Mouse (Mus musculus) frontal cortex, adult 2 months (tissue): ENCODE data around the gene Tmem247. TPM values are rescaled to one million over a fixed set of nuclear protein-coding genes. Genes with fewer than 3 reads are reported as not detected.

Experiments
- DNase-seq, 2 experiments: peaks; one replicate each; pipeline ENCODE4 v3.0.0; 2022; ENCODE audit warnings: low spot score in 1 of 2; ENCODE audit errors: extremely low spot score in 1 of 2
- polyA plus RNA-seq: library from polyadenylated mRNA; depleted of rRNA; stranded (reverse); fragments of >200 nt; gene quantifications from 2 replicates; pipeline ENCODE4 v1.2.3, GENCODE M21; 2012

Tmem247 gene
- polyA plus RNA-seq, 1 experiment: not detected

- DNase-seq: no peak
Observed at GRCm38 (mm10) chr17:86911261-86911660, 5.9 kb upstream of the Tmem247 start.

GRCm38 (mm10) chr17:86913003-86913607, 4.0 kb upstream of the Tmem247 start:
- DNase-seq: peak in 1 of 2 experiments; percentile 53

DNA sequence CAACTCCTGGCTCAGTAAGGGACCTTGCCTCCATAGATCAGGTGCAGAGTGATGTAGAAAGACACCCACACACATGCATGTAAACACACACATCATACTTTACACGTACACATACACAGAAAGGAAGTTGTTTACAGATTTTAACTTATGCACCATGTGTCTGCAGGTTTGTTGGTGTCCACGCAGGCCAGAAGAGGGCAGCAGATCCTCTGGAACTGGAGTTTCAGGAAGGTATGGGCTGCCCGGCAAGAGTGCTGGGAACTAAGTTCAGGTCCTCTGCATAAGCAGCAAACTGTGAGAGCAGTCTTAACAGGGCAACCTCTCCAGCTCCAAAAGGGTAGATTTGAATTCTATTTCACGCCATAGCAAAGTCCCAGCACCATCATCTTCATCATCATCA, 1.6 kb upstream of the Tmem247 start:
- DNase-seq: no peak

DNA sequence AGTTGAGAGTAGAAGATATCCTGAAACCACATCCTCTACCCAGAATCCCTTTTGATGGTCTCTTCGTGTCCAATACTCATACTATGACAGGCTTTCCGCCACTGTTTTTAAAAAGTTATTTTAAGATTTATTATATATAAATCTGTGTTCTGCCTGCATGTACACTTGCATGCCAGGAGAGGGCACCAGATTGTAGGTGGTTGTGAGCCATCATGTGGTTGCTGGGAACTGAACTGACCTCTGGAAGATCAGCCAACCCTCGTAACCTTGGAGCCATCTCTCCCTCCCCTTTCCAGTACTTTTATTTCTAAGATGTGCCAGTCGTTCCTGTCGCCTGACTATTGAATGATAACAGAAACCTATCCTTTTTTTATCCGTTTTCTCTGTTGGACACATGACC, 1.6 kb downstream of the Tmem247 start:
- DNase-seq: no peak

DNA sequence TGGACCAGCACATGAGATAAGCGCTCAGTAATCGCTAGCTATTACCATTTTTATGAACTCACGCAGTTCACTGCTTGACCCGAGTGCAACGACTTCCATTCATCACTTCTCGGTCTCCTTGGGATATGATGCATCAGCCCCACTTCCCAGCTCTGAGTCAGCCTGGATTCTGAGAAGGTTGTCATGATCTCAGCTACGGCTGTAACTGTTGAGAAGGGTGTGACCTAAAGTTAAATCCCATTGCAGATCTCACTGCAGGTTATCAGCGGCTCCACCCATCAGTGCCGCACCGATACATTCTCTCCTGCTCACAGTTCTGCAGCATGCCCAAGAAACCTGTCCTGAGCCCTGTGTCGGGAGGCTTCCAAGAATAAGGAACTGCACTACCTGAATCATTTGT, 2.6 kb downstream of the Tmem247 start:
- no peak for DNase-seq

DNA sequence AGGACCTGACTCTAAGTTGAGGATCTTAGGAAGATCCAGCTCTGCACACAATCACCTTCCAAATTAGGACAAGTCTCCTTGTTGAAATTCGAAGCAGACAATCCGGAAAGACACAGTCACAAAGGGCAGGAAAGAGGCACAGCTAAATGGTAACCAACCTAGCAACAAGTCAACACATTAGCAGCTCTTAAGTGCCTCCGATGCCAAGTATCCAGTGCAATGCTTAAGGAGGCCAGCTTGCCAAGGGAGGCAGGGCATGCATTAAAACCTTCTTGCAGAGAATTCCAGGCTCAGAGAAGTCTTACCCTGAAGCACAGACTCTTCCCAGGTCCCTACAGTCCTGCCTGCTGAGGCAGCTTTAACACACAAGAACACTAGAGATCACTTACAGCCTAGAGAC, 7.5 kb downstream of the Tmem247 start:
- no peak for DNase-seq

GRCm38 (mm10) chr17:86926836-86927235, 9.7 kb downstream of the Tmem247 start:
- no peak for DNase-seq

DNA sequence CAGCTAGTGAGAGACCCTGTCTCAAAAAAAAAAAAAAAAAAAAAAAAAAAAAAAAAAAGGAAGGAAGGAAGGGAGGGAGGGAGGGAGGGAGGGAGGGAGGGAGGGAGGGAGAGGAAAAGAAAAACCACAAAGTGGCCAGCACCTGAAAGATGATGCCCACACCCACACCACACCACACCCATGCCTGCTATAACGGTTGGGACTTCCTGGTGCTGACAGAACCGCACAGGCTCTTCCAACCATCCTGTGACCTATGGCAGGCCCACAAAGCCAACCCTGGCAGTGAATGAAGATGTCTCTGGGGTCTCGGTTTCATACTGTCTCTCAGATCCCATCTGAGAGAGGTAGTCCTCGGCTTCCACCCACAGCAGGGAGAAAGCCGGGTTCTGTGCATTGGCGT, 12.2 kb downstream of the Tmem247 start:
- no peak for DNase-seq

- no peak for DNase-seq
Observed at GRCm38 (mm10) chr17:86929981-86930380, 12.8 kb downstream of the Tmem247 start.

DNA sequence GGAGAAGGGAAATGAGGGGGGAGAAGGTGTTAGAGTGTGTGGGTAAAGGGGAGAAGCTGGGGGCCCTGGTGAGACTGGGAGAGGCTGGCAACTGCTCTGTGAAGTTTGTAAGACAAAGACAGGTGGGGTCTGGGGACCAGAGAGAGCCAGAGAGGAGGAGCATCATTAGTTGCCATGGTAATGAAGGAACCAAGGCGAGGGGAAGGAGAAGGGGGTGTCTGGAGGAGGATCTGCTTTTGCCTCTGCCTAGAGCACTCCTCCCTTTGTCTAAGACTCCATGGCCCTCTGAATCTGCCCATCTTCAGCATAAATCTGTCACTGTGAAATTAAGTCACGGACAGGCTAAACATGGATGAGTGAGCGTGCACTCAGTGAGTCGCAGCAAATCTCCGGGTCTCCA, 15.7 kb downstream of the Tmem247 start:
- no peak for DNase-seq

- no peak for DNase-seq
Observed at GRCm38 (mm10) chr17:86937064-86937463, 19.9 kb downstream of the Tmem247 start.

DNA sequence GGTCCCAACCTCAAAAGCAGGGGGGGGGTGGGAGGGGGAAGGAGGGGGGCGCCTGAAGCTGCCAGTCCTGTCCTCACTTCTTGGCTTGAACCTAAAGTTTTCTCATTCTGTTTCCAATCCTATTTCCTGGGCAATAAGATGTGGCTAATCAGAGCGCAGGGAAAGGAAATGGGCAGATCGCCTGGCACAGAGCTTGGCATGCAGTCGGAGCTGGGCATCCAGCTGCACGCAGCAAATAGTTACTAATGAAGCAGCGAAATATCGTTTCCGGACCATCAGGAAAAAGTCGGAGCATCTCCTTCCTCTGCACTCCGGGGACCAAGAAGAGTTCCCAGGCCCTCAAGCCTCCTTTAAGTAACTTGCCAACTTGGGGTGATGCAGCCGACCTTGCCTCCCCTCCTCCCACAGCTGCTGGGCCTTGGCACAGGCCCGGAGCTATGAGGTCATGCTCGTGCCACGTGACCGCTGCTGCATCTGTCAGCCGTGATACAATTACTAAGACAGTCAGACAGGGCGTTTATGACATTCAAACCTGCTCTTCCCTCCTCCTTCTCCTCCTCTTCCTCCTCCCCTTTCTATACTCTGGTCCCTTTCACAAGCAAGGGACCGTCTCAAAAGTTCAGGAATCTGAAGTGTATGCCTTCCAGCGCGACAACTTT, 20.5 kb downstream of the Tmem247 start:
- peak; percentile 53 to 77 for DNase-seq

- DNase-seq: no peak
Observed at GRCm38 (mm10) chr17:86938683-86939082, 21.5 kb downstream of the Tmem247 start.

GRCm38 (mm10) chr17:86942112-86942511, 25.0 kb downstream of the Tmem247 start:
- no peak for DNase-seq

DNA sequence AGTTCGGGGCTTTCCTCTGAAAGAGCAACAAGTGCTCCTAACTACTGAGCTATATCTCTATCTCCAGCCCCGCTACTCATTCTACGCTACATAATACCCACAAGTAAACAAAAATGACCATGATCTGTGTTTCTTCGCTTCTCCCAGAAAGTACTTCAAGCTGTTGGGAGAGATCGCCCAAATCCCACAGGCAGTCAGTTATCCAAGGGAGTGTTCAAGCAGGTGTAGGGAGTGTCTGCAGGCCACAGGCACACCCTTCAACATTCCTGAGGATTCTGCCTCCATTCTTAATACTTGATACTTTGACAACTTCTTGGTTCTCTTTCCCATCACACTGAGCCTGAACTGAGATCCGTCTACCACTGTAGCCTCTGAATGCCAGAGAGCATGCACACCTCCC, 26.0 kb downstream of the Tmem247 start:
- no peak for DNase-seq

DNA sequence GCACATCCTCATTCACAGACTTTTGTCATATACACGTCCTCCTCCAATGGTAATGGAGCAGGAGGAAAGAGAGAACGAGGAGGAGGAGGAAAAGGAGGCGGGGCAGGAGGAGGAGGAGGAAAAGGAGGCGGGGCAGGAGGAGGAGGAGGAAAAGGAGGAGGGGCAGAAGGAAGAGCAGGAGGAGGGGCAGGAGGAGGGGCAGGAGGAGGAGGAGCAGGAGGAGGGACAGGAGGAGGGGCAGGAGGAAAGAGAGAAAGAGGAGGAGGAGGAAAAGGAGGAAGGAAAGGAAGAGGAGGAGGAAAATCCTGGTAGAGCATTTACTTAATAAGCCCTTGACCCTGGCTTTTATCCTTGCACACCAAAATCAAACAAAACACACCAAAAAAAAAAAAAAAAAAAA, 28.9 kb downstream of the Tmem247 start:
- no peak for DNase-seq

- no peak for DNase-seq
Observed at GRCm38 (mm10) chr17:86947840-86948796, 31.0 kb downstream of the Tmem247 start, which contains the start of gene Atp6v1e2. TSS of gene Atp6v1e2 (minus strand) at chr17:86947897.

DNA sequence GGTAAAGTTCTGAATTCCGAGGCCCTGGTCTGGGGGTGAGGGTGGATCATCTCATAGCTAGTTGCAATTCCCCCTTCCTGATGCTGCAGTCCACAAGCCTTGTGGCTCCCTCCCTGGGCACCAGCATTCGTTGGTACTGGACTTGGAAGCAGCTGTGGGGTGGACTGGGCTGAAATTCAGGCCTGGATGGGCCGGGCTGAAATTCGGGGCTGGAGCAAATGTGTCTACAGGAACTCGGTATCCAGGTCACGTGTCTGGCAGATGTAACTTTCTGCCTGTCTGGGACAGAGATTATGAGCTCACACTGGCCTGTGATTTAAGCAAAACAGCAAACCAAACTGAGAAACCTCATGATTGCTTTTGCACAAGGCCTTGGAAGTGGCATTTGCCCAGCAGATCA, 31.7 kb downstream of the Tmem247 start:
- no peak for DNase-seq

DNA sequence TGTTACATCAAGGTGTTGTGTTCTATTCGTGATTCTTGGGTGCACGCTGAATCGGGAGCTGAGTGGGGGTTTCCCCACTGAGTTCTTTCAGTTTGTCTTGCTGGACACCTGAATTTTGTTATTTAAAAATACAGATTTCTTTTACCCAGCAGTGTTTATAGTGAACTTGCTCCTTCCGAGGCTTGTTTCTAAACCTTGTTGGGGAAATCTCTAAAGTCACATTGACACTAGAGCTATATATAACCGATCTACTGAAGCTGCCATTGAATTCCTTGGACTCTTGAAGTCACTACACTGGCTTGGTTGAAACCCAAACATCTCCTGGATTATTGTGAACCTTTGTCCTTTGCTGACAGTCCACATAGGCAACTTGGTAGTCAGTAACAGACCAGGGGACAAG, 40.1 kb downstream of the Tmem247 start:
- DNase-seq: no peak

- no peak for DNase-seq
Observed at GRCm38 (mm10) chr17:86957968-86958367, 40.8 kb downstream of the Tmem247 start.

GRCm38 (mm10) chr17:86961301-86961841, 44.2 kb downstream of the Tmem247 start:
- DNase-seq: peak in 1 of 2 experiments; percentile 25
